Mouse (Mus musculus): ENCODE measurements around the gene Sphk1. TPM values are rescaled to one million over a fixed set of nuclear protein-coding genes. Genes with fewer than 3 reads are reported as not detected.

The Sphk1 gene
- polyA plus RNA-seq, 1 experiment, result 0.10 TPM

GRCm38 (mm10) chr11:116574982-116575381 is 44.3 kb downstream of the Sphk1 start:
- H3K36me3 ChIP-seq (replicated peaks; ENCODE audit: low read length), result peaks cover 77% of the 10 kb centered on the region
- H3K4me1 ChIP-seq, result peaks cover 99% of the 10 kb centered on the region

GRCm38 (mm10) chr11:116575396-116575795 is 44.7 kb downstream of the Sphk1 start:
- TF ChIP-seq GATA1 (IDR thresholded peaks at IDR 0.05; ENCODE audit: borderline replicate concordance, low read length), result no peak
- no peak for TF ChIP-seq FLI1 (IDR thresholded peaks at IDR 0.05; ENCODE audit: low read length)
- Histone ChIP-seq H3K36me3 (replicated peaks; ENCODE audit: low read length) (peaks cover 74% of the 10 kb centered on the region), H3K27me3 (replicated peaks) (peaks cover 21% of the 10 kb centered on the region), H3K9me3 (no peaks in the 10 kb centered on the region), H3K4me1 (peaks cover 99% of the 10 kb centered on the region), H3K4me3 (replicated peaks) (peak overlapping the region; percentile 71)

More at GRCm38 (mm10) chr11:116574982-116575381, 44.3 kb downstream of the Sphk1 start:
- no peak for TF ChIP-seq FLI1 (IDR thresholded peaks at IDR 0.05; ENCODE audit: low read length)
- TF ChIP-seq GATA1 (IDR thresholded peaks at IDR 0.05; ENCODE audit: borderline replicate concordance, low read length), result no peak
- Histone ChIP-seq H3K4me3 (replicated peaks) (peak overlapping the region; percentile 71), H3K27me3 (replicated peaks) (peaks cover 21% of the 10 kb centered on the region), H3K9me3 (no peaks in the 10 kb centered on the region)

- peaks cover 49% of the 10 kb centered on the region for H3K36me3 ChIP-seq (replicated peaks; ENCODE audit: low read length)
- peaks cover 66% of the 10 kb centered on the region for H3K4me1 ChIP-seq
These were observed 48.6 kb downstream of the Sphk1 start for GRCm38 (mm10) chr11:116579280-116579679.

GRCm38 (mm10) chr11:116580031-116580652 is 49.4 kb downstream of the Sphk1 start:
- Histone ChIP-seq H3K4me1 (peaks cover 57% of the 10 kb centered on the region), H3K36me3 (replicated peaks; ENCODE audit: low read length) (peaks cover 40% of the 10 kb centered on the region), H3K9me3 (no peaks in the 10 kb centered on the region), H3K4me3 (replicated peaks) (peak overlapping the region; percentile 98), H3K27me3 (replicated peaks) (peaks cover 34% of the 10 kb centered on the region)
- no peak for TF ChIP-seq FLI1 (IDR thresholded peaks at IDR 0.05; ENCODE audit: low read length)
- TF ChIP-seq GATA1 (IDR thresholded peaks at IDR 0.05; ENCODE audit: borderline replicate concordance, low read length), result no peak

More at GRCm38 (mm10) chr11:116579280-116579679, 48.6 kb downstream of the Sphk1 start:
- Histone ChIP-seq H3K4me3 (replicated peaks) (peak overlapping the region; percentile 68), H3K27me3 (replicated peaks) (peaks cover 29% of the 10 kb centered on the region), H3K9me3 (no peaks in the 10 kb centered on the region)
- TF ChIP-seq FLI1 (IDR thresholded peaks at IDR 0.05; ENCODE audit: low read length), result no peak
- no peak for TF ChIP-seq GATA1 (IDR thresholded peaks at IDR 0.05; ENCODE audit: borderline replicate concordance, low read length)

- no peak for TF ChIP-seq FLI1 (IDR thresholded peaks at IDR 0.05; ENCODE audit: low read length)
- no peak for TF ChIP-seq GATA1 (IDR thresholded peaks at IDR 0.05; ENCODE audit: borderline replicate concordance, low read length)
- Histone ChIP-seq H3K9me3 (no peaks in the 10 kb centered on the region), H3K4me1 (peaks cover 50% of the 10 kb centered on the region), H3K4me3 (replicated peaks) (peak overlapping the region; percentile 98), H3K36me3 (replicated peaks; ENCODE audit: low read length) (peaks cover 33% of the 10 kb centered on the region), H3K27me3 (replicated peaks) (peaks cover 33% of the 10 kb centered on the region)
These were observed 50.1 kb downstream of the Sphk1 start for GRCm38 (mm10) chr11:116580711-116581375.

- no peak for TF ChIP-seq FLI1 (IDR thresholded peaks at IDR 0.05; ENCODE audit: low read length)
- no peak for TF ChIP-seq GATA1 (IDR thresholded peaks at IDR 0.05; ENCODE audit: borderline replicate concordance, low read length)
- Histone ChIP-seq H3K4me3 (replicated peaks) (peak within 1 kb of the TSS; percentile 98), H3K27me3 (replicated peaks) (peaks cover 33% of the 10 kb centered on the region), H3K4me1 (peaks cover 48% of the 10 kb centered on the region), H3K36me3 (replicated peaks; ENCODE audit: low read length) (peaks cover 28% of the 10 kb centered on the region), H3K9me3 (no peaks in the 10 kb centered on the region)
These were observed 50.7 kb downstream of the Sphk1 start, which contains the start of gene Ube2o for GRCm38 (mm10) chr11:116581376-116581814. Gene Ube2o, minus strand, starts transcription at chr11:116581447.

- H3K4me1 ChIP-seq, result peaks cover 39% of the 10 kb centered on the region
- H3K9me3 ChIP-seq, result no peaks in the 10 kb centered on the region
- peaks cover 62% of the 10 kb centered on the region for H3K27me3 ChIP-seq (replicated peaks)
- no peak overlapping the region for H3K4me3 ChIP-seq (replicated peaks)
- TF ChIP-seq GATA1 (IDR thresholded peaks at IDR 0.05; ENCODE audit: borderline replicate concordance, low read length) (no peak), FLI1 (IDR thresholded peaks at IDR 0.05; ENCODE audit: low read length) (no peak)
- no peaks in the 10 kb centered on the region for H3K36me3 ChIP-seq (replicated peaks; ENCODE audit: low read length)
These were observed 55.0 kb downstream of the Sphk1 start for GRCm38 (mm10) chr11:116585682-116586081.

Other genes with a start within 250 kb of the Sphk1 start
- gene Galr2, start 250.0 kb upstream of the Sphk1 start, polyA plus RNA-seq (2012; ENCODE audit: insufficient read depth, low replicate concordance), result not detected in 2 replicates
- gene Exoc7, start 223.7 kb upstream of the Sphk1 start, polyA plus RNA-seq (2012; ENCODE audit: insufficient read depth, low replicate concordance), result 2.7 and 6.7 TPM in 2 replicates
- gene Foxj1, start 195.5 kb upstream of the Sphk1 start, polyA plus RNA-seq (2012; ENCODE audit: insufficient read depth, low replicate concordance), result 0.12 and 0.84 TPM in 2 replicates
- 1.2 and 1.8 TPM in 2 replicates for gene Rnf157, start 117.9 kb upstream of the Sphk1 start, polyA plus RNA-seq (2012; ENCODE audit: insufficient read depth, low replicate concordance)
- gene Ubald2, start 96.8 kb upstream of the Sphk1 start, polyA plus RNA-seq (2012; ENCODE audit: insufficient read depth, low replicate concordance), result 443 and 805 TPM in 2 replicates
- gene Qrich2, start 64.7 kb upstream of the Sphk1 start, polyA plus RNA-seq (2012; ENCODE audit: insufficient read depth, low replicate concordance), result not detected in 2 replicates
- gene Prpsap1, start 36.7 kb upstream of the Sphk1 start, polyA plus RNA-seq (2012; ENCODE audit: insufficient read depth, low replicate concordance), result 18.2 and 20.3 TPM in 2 replicates
- gene Ube2o, start 50.5 kb downstream of the Sphk1 start, polyA plus RNA-seq (2012; ENCODE audit: insufficient read depth, low replicate concordance), result 67.5 and 115 TPM in 2 replicates
- 0.21 and 2.2 TPM in 2 replicates for gene Aanat, start 55.5 kb downstream of the Sphk1 start, polyA plus RNA-seq (2012; ENCODE audit: insufficient read depth, low replicate concordance)
- gene Rhbdf2, start 96.1 kb downstream of the Sphk1 start, polyA plus RNA-seq (2012; ENCODE audit: insufficient read depth, low replicate concordance), result 22.9 and 66.2 TPM in 2 replicates
- not detected in 2 replicates for gene Prcd, start 122.6 kb downstream of the Sphk1 start, polyA plus RNA-seq (2012; ENCODE audit: insufficient read depth, low replicate concordance)
- not detected in 2 replicates for gene Cygb, start 123.4 kb downstream of the Sphk1 start, polyA plus RNA-seq (2012; ENCODE audit: insufficient read depth, low replicate concordance)
- gene St6galnac1, start 244.6 kb downstream of the Sphk1 start, polyA plus RNA-seq (2012; ENCODE audit: insufficient read depth, low replicate concordance), result not detected in 2 replicates